Mouse (Mus musculus): Measurements from ENCODE around the gene Sun5.

The Sun5 gene

GRCm38 (mm10) chr2:153809921-153810320 lies 61.0 kb downstream of the Sun5 start:
- no peak for DNase-seq (ENCODE audit: low spot score in 2 of 2)

- no peak for DNase-seq (ENCODE audit: low spot score in 2 of 2)
These were observed 62.0 kb downstream of the Sun5 start for GRCm38 (mm10) chr2:153808841-153809240.

GRCm38 (mm10) chr2:153808146-153808545 lies 62.7 kb downstream of the Sun5 start:
- DNase-seq (ENCODE audit: low spot score in 2 of 2) = no peak

GRCm38 (mm10) chr2:153807464-153807863 lies 63.4 kb downstream of the Sun5 start:
- peak in 1 of 2 experiments; percentile 13 for DNase-seq (ENCODE audit: low spot score in 2 of 2)
